In the genomic region with DNA sequence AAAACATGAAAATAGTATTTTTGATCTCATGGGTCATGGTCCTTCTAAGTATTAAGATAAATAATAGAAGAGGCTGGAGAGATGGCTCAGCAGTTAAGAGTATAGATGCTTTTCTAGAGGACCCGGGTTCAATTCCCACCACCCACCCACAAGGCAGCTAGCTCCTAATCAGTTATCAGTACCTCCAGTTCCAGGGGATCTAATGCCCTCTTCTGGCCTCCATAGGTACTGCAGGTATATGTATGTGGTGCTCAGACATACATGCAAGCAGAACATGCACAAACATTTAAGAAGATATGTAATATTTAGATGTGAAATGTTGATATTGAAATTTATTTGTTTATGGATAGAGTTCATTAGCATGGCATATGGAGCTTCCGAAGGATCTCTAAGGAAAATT, we compare ENCODE assay signal across 8 mouse cellular contexts. TPM values are rescaled to one million over a fixed set of nuclear protein-coding genes. Genes with fewer than 3 reads are reported as not detected.
DNase-seq lines count a peak whose midpoint lies in the region; ATAC-seq and TF ChIP-seq lines count a peak whose summit lies in the region.
"Had no signal": no experiment of that assay in that cellular context is flagged by ENCODE, and none has a peak within 500 bp of the region (broad histone marks: within the 10 kb centered on the region; RNA-seq: fewer than 3 reads in every experiment).

No protein-coding gene starts in this region.

- peaks cover 10% of the 10 kb centered on the region for H3K4me1 ChIP-seq in E14TG2a.4 (replicated peaks; ENCODE audit: low read depth, low read length)
- H3K4me1 ChIP-seq in heart, embryonic 11.5 days (ENCODE audit: control insufficient read depth, insufficient read depth, low read length): 0 out of 2 replicates have a peak, but pooled peaks cover 2% of the 10 kb centered on the region

- no peak overlapping the region for H3K4me2 ChIP-seq in heart, embryonic 11.5 days

- WGBS in heart, embryonic 11.5 days (ENCODE audit: insufficient replicate concordance): 71% methylated on average over 2 of the region's 2 CpGs

- no peaks in the 10 kb centered on the region for H3K9me3 ChIP-seq in E14TG2a.4 (ENCODE audit: low read length)
- H3K9me3 ChIP-seq in heart, embryonic 11.5 days (replicated peaks; ENCODE audit: control insufficient read depth, low read length): no peaks in the 10 kb centered on the region

- peak; percentile 39 for DNase-seq in layer of hippocampus, adult 11-12 months (ENCODE audit: low spot score)
- DNase-seq in layer of hippocampus, adult 9-11 months: no peak
- DNase-seq in R1 (ENCODE audit: low read depth, low spot score): peak; percentile 65
- DNase-seq in lung, postnatal 36 days: peak; percentile 61

- H3K9ac ChIP-seq in heart, embryonic 11.5 days (ENCODE audit: low read depth, low read length): no peak overlapping the region

- no peaks in the 10 kb centered on the region for H3K36me3 ChIP-seq in E14TG2a.4 (ENCODE audit: insufficient read depth, low read length)
- H3K36me3 ChIP-seq in heart, embryonic 11.5 days (ENCODE audit: control insufficient read depth, insufficient read depth, low read length): no peaks in the 10 kb centered on the region

- H3K4me3 ChIP-seq in E14TG2a.4 (replicated peaks; ENCODE audit: low read length): no peak overlapping the region
- no peak overlapping the region for H3K4me3 ChIP-seq in heart, embryonic 11.5 days (ENCODE audit: low read depth, low read length)

- ATAC-seq in activated CD4-positive, CD25-positive, alpha-beta regulatory T cell, adult 4 months: no peak
- ATAC-seq in heart, embryonic 11.5 days (replicated peaks; ENCODE audit: insufficient number of reproducible peaks, low FRiP score, low TSS enrichment): no peak

- peak; percentile 44 for TF ChIP-seq CTCF in E14TG2a.4 (conservative IDR thresholded peaks at IDR 0.05; ENCODE audit: low read length)

- H3K27me3 ChIP-seq in E14TG2a.4 (ENCODE audit: insufficient read depth, low read length): peaks cover 11% of the 10 kb centered on the region; the same call in 1 of the 2 replicates
- H3K27me3 ChIP-seq in heart, embryonic 11.5 days (ENCODE audit: control insufficient read depth, insufficient read depth, low read length): no peaks in the 10 kb centered on the region

- H3K27ac ChIP-seq in heart, embryonic 11.5 days (ENCODE audit: low read depth, low read length): no peak overlapping the region

RNA-seq across cellular contexts. Expression of a gene that starts 56.8 kb away (rescaled TPM):
- polyA plus RNA-seq in activated CD4-positive, CD25-positive, alpha-beta regulatory T cell, adult 4 months (2017; shearing (Covaris generic)): not detected
- polyA plus RNA-seq in heart, embryonic 11.5 days (2014; fragmentation: Nextera tagmentation; extraction: Ambion mirVana): not detected in 2 replicates
- polyA plus RNA-seq: neural tube, embryonic 14.5 days had no signal
